8 mouse cellular contexts compared by ENCODE assay signal in genomic region chr5:54180192-54180611, GRCm38 (mm10).
A peak's percentile ranks its signal among the peaks of the same experiment; 100 is the strongest.
DNase-seq lines count a peak whose midpoint lies in the region; ATAC-seq lines count a peak whose summit lies in the region.

No protein-coding gene starts in this region.

- H3K4me2 ChIP-seq in intestine, embryonic 16.5 days (ENCODE audit: low read depth, low read length) = no peak overlapping the region
- H3K4me2 ChIP-seq in midbrain, embryonic 14.5 days (ENCODE audit: low read length) = no peak overlapping the region

- no peaks in the 10 kb centered on the region for H3K36me3 ChIP-seq in intestine, embryonic 16.5 days (ENCODE audit: control insufficient read depth, insufficient read depth, low read length)
- H3K36me3 ChIP-seq in midbrain, embryonic 14.5 days (ENCODE audit: control insufficient read depth, insufficient read depth, low read length) = no peaks in the 10 kb centered on the region

- H3K9ac ChIP-seq in intestine, embryonic 16.5 days (ENCODE audit: low read depth, low read length) = no peak overlapping the region
- H3K9ac ChIP-seq in midbrain, embryonic 14.5 days (replicated peaks; ENCODE audit: low read length) = no peak overlapping the region

- peak; percentile 48 for DNase-seq in 416B (ENCODE audit: low read depth)
- peak; percentile 37 for DNase-seq in adrenal gland, postnatal 10 days
- DNase-seq in heart, adult 18-20 months = peak; percentile 77 to 83
- DNase-seq in midbrain, embryonic 14.5 days = peak; percentile 54
- no peak for DNase-seq in right cerebral cortex, postnatal 4 days
- no peak for DNase-seq in MN1 (ENCODE audit: low spot score)

- WGBS in intestine, embryonic 16.5 days = 37% methylated on average over 2 of the region's 2 CpGs
- WGBS in midbrain, embryonic 14.5 days = 40% methylated on average over 2 of the region's 2 CpGs

- no peaks in the 10 kb centered on the region for H3K9me3 ChIP-seq in intestine, embryonic 16.5 days (ENCODE audit: control insufficient read depth, low read length)
- H3K9me3 ChIP-seq in midbrain, embryonic 14.5 days (ENCODE audit: control insufficient read depth, low read length) = no peaks in the 10 kb centered on the region

- H3K27ac ChIP-seq in intestine, embryonic 16.5 days (ENCODE audit: low read length) = peak overlapping the region; percentile 5; the same call in 1 of the 2 replicates
- no peak overlapping the region for H3K27ac ChIP-seq in midbrain, embryonic 14.5 days (replicated peaks; ENCODE audit: low read depth, low read length)

- H3K4me1 ChIP-seq in intestine, embryonic 16.5 days (ENCODE audit: control insufficient read depth, insufficient read depth, low read length) = peaks cover 10% of the 10 kb centered on the region; the same call in 1 of the 2 replicates
- H3K4me1 ChIP-seq in midbrain, embryonic 14.5 days (ENCODE audit: control insufficient read depth, insufficient read depth, low read length) = peaks cover 21% of the 10 kb centered on the region

- H3K27me3 ChIP-seq in intestine, embryonic 16.5 days (replicated peaks; ENCODE audit: control insufficient read depth, insufficient read depth, low read length) = no peaks in the 10 kb centered on the region
- H3K27me3 ChIP-seq in midbrain, embryonic 14.5 days (ENCODE audit: control insufficient read depth, insufficient read depth, low read length) = no peaks in the 10 kb centered on the region

- no peak overlapping the region for H3K4me3 ChIP-seq in intestine, embryonic 16.5 days (ENCODE audit: low read length)
- H3K4me3 ChIP-seq in midbrain, embryonic 14.5 days (replicated peaks; ENCODE audit: low read depth, low read length) = no peak overlapping the region

- 0 out of 2 replicates have a peak, but pooled peaks have one; percentile 18 for ATAC-seq in intestine, embryonic 16.5 days
- no peak for ATAC-seq in midbrain, embryonic 14.5 days (ENCODE audit: low FRiP score, low TSS enrichment)
- ATAC-seq in CD4-positive, CD25-positive, alpha-beta regulatory T cell, adult 4 months = no peak

Comparison
In these comparisons a context has a peak if more than half of its experiments do, and no peak if none do; other contexts are left out.
1. DNase-seq: peak in 416B (single experiment), adrenal gland, postnatal 10 days (single experiment), heart, adult 18-20 months (2 of 2) and midbrain, embryonic 14.5 days (single experiment); none in right cerebral cortex, postnatal 4 days (single experiment) and MN1 (single experiment).